Comparison of ENCODE assay signal across 8 mouse cellular contexts in the genomic region with DNA sequence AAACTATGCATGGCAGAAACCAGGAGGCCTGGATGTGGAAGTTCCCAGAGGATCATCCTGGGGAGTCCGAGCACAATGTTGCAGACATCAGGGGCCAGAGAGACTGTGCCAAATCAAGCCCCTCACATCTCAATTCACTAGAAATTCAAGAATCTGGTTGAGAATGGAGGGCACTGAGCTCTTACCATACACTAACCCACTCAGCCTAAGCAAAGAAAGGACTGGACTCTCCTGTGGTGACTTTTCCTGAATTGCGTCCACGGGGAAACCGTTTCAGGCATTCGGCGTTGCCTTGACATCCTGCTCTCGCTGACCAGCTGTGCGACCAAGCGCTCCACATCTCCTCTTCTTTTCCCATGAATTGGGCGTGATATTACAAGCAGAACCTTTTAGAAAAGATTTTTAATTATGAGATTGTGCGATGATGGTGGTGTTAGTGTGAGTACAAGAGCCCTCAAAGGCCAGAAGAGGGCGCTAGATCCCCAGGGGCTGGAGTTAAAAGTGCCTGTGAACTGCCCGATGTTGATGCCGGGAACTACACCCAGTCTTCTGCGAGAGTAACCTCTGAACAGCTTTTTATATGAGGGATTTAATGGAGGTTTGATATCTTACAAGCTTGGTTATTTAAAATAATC. TPM values are rescaled to one million over a fixed set of nuclear protein-coding genes. Genes with fewer than 3 reads are reported as not detected.
DNase-seq lines count a peak whose midpoint lies in the region; ATAC-seq and TF ChIP-seq lines count a peak whose summit lies in the region.

No protein-coding gene starts in this region.

- peak; percentile 72 for ATAC-seq in forebrain, embryonic 14.5 days
- no peak; the same call in 1 of the 2 replicates for ATAC-seq in intestine, embryonic 16.5 days
- peak; percentile 73 for ATAC-seq in lung, postnatal 0 days

- no peaks in the 10 kb centered on the region for H3K36me3 ChIP-seq in thymus, adult 2 months (ENCODE audit: control insufficient read depth, insufficient read depth, low read length)
- no peaks in the 10 kb centered on the region for H3K36me3 ChIP-seq in forebrain, embryonic 14.5 days (ENCODE audit: control insufficient read depth, insufficient read depth, low read length)
- no peaks in the 10 kb centered on the region for H3K36me3 ChIP-seq in intestine, embryonic 16.5 days (ENCODE audit: control insufficient read depth, insufficient read depth, low read length)
- no peaks in the 10 kb centered on the region for H3K36me3 ChIP-seq in lung, postnatal 0 days (ENCODE audit: insufficient read depth, low read length)

- no peak overlapping the region for H3K27ac ChIP-seq in thymus, adult 2 months (ENCODE audit: control insufficient read depth, insufficient read depth, low read length)
- no peak overlapping the region for H3K27ac ChIP-seq in forebrain, embryonic 14.5 days (ENCODE audit: low read depth, low read length)
- no peak overlapping the region for H3K27ac ChIP-seq in intestine, embryonic 16.5 days (ENCODE audit: low read length)
- H3K27ac ChIP-seq in lung, postnatal 0 days (ENCODE audit: low read length): no peak overlapping the region

- no peaks in the 10 kb centered on the region for H3K4me1 ChIP-seq in thymus, adult 2 months (replicated peaks; ENCODE audit: control insufficient read depth, insufficient read depth, low read length)
- peaks cover 4% of the 10 kb centered on the region; the same call in 1 of the 2 replicates for H3K4me1 ChIP-seq in forebrain, embryonic 14.5 days (ENCODE audit: control insufficient read depth, insufficient read depth, low read length)
- H3K4me1 ChIP-seq in intestine, embryonic 16.5 days (ENCODE audit: control insufficient read depth, insufficient read depth, low read length): no peaks in the 10 kb centered on the region
- H3K4me1 ChIP-seq in lung, postnatal 0 days (ENCODE audit: insufficient read depth, low read depth, low read length): no peaks in the 10 kb centered on the region

- DNase-seq in thymus, adult 2 months: peak; percentile 20
- no peak for DNase-seq in thymus, adult 18-20 months
- peak; percentile 59 for DNase-seq in c-Kit-positive CD71-positive TER-119-positive erythroid progenitor cells, embryonic 14.5 days (ENCODE audit: low spot score)
- peak; percentile 83 for DNase-seq in forebrain, embryonic 14.5 days (ENCODE audit: low spot score)
- peak; percentile 81 for DNase-seq in lung, postnatal 0 days (ENCODE audit: low spot score)
- peak; percentile 71 for DNase-seq in retina, postnatal 7 days (ENCODE audit: low read depth, low spot score)
- no peak for DNase-seq in spleen, postnatal 36 days (ENCODE audit: low spot score in 2 of 2)

- TF ChIP-seq CTCF in thymus, adult 2 months (IDR thresholded peaks at IDR 0.05; ENCODE audit: borderline replicate concordance, control insufficient read depth, extremely low read depth, insufficient read depth, low read length, poor library complexity): peak; percentile 39; the same call in 1 of the 2 replicates
- TF ChIP-seq CTCF in lung, postnatal 0 days (IDR thresholded peaks at IDR 0.05): peak; percentile 82

- no peak for TF ChIP-seq POLR2A in thymus, adult 2 months (IDR thresholded peaks at IDR 0.05; ENCODE audit: control insufficient read depth, extremely low read depth, insufficient read depth, low read length, poor library complexity)

- no peak overlapping the region for H3K4me3 ChIP-seq in thymus, adult 2 months (ENCODE audit: control insufficient read depth, insufficient read depth, low read length)
- no peak overlapping the region for H3K4me3 ChIP-seq in forebrain, embryonic 14.5 days (ENCODE audit: low read depth, low read length)
- peak overlapping the region; percentile 7; the same call in 1 of the 2 replicates for H3K4me3 ChIP-seq in intestine, embryonic 16.5 days (ENCODE audit: low read length)
- no peak overlapping the region for H3K4me3 ChIP-seq in lung, postnatal 0 days (ENCODE audit: low read depth, low read length)

- H3K4me2 ChIP-seq in forebrain, embryonic 14.5 days (ENCODE audit: low read length): peak overlapping the region; percentile 35
- H3K4me2 ChIP-seq in intestine, embryonic 16.5 days (ENCODE audit: low read depth, low read length): peak overlapping the region; percentile 36
- H3K4me2 ChIP-seq in lung, postnatal 0 days (replicated peaks; ENCODE audit: low read depth, low read length): peak overlapping the region; percentile 34; the same call in 1 of the 2 replicates

- H3K9ac ChIP-seq in forebrain, embryonic 14.5 days (ENCODE audit: low read length): peak overlapping the region; percentile 13; the same call in 1 of the 2 replicates
- no peak overlapping the region for H3K9ac ChIP-seq in intestine, embryonic 16.5 days (ENCODE audit: low read depth, low read length)
- H3K9ac ChIP-seq in lung, postnatal 0 days (replicated peaks; ENCODE audit: low read depth): no peak overlapping the region

- TF ChIP-seq EP300 in lung, postnatal 0 days (IDR thresholded peaks at IDR 0.05): no peak

- WGBS in thymus, adult 2 months: 47% methylated on average over 15 of the region's 15 CpGs
- 35% methylated on average over 15 of the region's 15 CpGs for WGBS in forebrain, embryonic 14.5 days
- WGBS in intestine, embryonic 16.5 days: 37% methylated on average over 15 of the region's 15 CpGs
- WGBS in lung, postnatal 0 days: 27% methylated on average over 15 of the region's 15 CpGs

- H3K9me3 ChIP-seq in forebrain, embryonic 14.5 days (replicated peaks; ENCODE audit: control insufficient read depth, low read length): no peaks in the 10 kb centered on the region
- no peaks in the 10 kb centered on the region for H3K9me3 ChIP-seq in intestine, embryonic 16.5 days (ENCODE audit: control insufficient read depth, low read length)
- no peaks in the 10 kb centered on the region for H3K9me3 ChIP-seq in lung, postnatal 0 days (ENCODE audit: low read length)

- H3K27me3 ChIP-seq in thymus, adult 2 months (ENCODE audit: control insufficient read depth, insufficient read depth, low read length): no peaks in the 10 kb centered on the region
- H3K27me3 ChIP-seq in forebrain, embryonic 14.5 days (replicated peaks; ENCODE audit: control insufficient read depth, insufficient read depth, low read length): no peaks in the 10 kb centered on the region
- H3K27me3 ChIP-seq in intestine, embryonic 16.5 days (replicated peaks; ENCODE audit: control insufficient read depth, insufficient read depth, low read length): no peaks in the 10 kb centered on the region
- H3K27me3 ChIP-seq in lung, postnatal 0 days (replicated peaks; ENCODE audit: insufficient read depth, low read length): no peaks in the 10 kb centered on the region

RNA-seq across cellular contexts. Expression of a gene that starts 43.0 kb away (rescaled TPM):
- polyA plus RNA-seq in thymus, adult 2 months (2012; rRNA removed): 44.8 and 62.4 TPM in 2 replicates
- polyA plus RNA-seq in forebrain, embryonic 14.5 days (2014; fragmentation: Nextera tagmentation; extraction: Ambion mirVana): 41.7 and 47.2 TPM in 2 replicates
- polyA plus RNA-seq in intestine, embryonic 16.5 days (2015; fragmentation: Nextera tagmentation; extraction: Ambion mirVana): 168 and 172 TPM in 2 replicates
- polyA plus RNA-seq in lung, postnatal 0 days (2015; fragmentation: Nextera tagmentation; extraction: Ambion mirVana): 237 and 251 TPM in 2 replicates

Comparison
In these comparisons a context has a peak if more than half of its experiments do, and no peak if none do; other contexts are left out.
1. DNase-seq: peak in thymus, adult 2 months (single experiment), c-Kit-positive CD71-positive TER-119-positive erythroid progenitor cells, embryonic 14.5 days (single experiment), forebrain, embryonic 14.5 days (single experiment), lung, postnatal 0 days (single experiment) and retina, postnatal 7 days (single experiment); none in thymus, adult 18-20 months (0 of 2) and spleen, postnatal 36 days (0 of 2).
2. Peak in every context shown above with its lines, with median percentiles within 50 percentile points of each other: H3K4me2 ChIP-seq.